In genomic region chr10:126901488-126901843, GRCm38 (mm10) we compare ENCODE assay signal across 8 mouse cellular contexts. TPM values are rescaled to one million over a fixed set of nuclear protein-coding genes. Genes with fewer than 3 reads are reported as not detected.
DNase-seq lines count a peak whose midpoint lies in the region; ATAC-seq and TF ChIP-seq lines count a peak whose summit lies in the region.

No protein-coding gene starts in this region.

- H3K9me3 ChIP-seq in heart, postnatal 0 days (replicated peaks; ENCODE audit: control insufficient read depth, low read length): no peaks in the 10 kb centered on the region
- H3K9me3 ChIP-seq in hindbrain, embryonic 12.5 days (replicated peaks): no peaks in the 10 kb centered on the region
- no peaks in the 10 kb centered on the region for H3K9me3 ChIP-seq in midbrain, embryonic 11.5 days (ENCODE audit: control insufficient read depth, low read length)

- 0% methylated on average over 4 of the region's 4 CpGs for WGBS in heart, postnatal 0 days
- 0% methylated on average over 4 of the region's 4 CpGs for WGBS in hindbrain, embryonic 12.5 days
- WGBS in midbrain, embryonic 11.5 days: 2% methylated on average over 4 of the region's 4 CpGs

- TF ChIP-seq CTCF in heart, postnatal 0 days (IDR thresholded peaks at IDR 0.05; ENCODE audit: low read depth): no peak

- peaks cover 18% of the 10 kb centered on the region for H3K36me3 ChIP-seq in heart, postnatal 0 days (replicated peaks; ENCODE audit: control insufficient read depth, insufficient read depth, low read length)
- H3K36me3 ChIP-seq in hindbrain, embryonic 12.5 days: peaks cover 9% of the 10 kb centered on the region; the same call in 1 of the 2 replicates
- no peaks in the 10 kb centered on the region for H3K36me3 ChIP-seq in midbrain, embryonic 11.5 days (ENCODE audit: control insufficient read depth, insufficient read depth, low read length)

- H3K27me3 ChIP-seq in heart, postnatal 0 days (ENCODE audit: control insufficient read depth, insufficient read depth, low read length): no peaks in the 10 kb centered on the region
- H3K27me3 ChIP-seq in hindbrain, embryonic 12.5 days: no peaks in the 10 kb centered on the region
- no peaks in the 10 kb centered on the region for H3K27me3 ChIP-seq in midbrain, embryonic 11.5 days (ENCODE audit: control insufficient read depth, insufficient read depth, low read length)

- H3K4me1 ChIP-seq in heart, postnatal 0 days (ENCODE audit: control insufficient read depth, insufficient read depth): peaks cover 8% of the 10 kb centered on the region; the same call in 1 of the 2 replicates
- peaks cover 2% of the 10 kb centered on the region; the same call in 1 of the 2 replicates for H3K4me1 ChIP-seq in brown adipose tissue, adult 24 weeks (ENCODE audit: control insufficient read depth, insufficient read depth, insufficient read length, low read length)
- H3K4me1 ChIP-seq in hindbrain, embryonic 12.5 days: peaks cover 14% of the 10 kb centered on the region
- H3K4me1 ChIP-seq in midbrain, embryonic 11.5 days (ENCODE audit: control insufficient read depth, insufficient read depth, low read length): peaks cover 6% of the 10 kb centered on the region; the same call in 1 of the 2 replicates

- peak overlapping the region; percentile 61 for H3K4me3 ChIP-seq in heart, postnatal 0 days (ENCODE audit: low read depth, low read length)
- H3K4me3 ChIP-seq in brown adipose tissue, adult 24 weeks (ENCODE audit: insufficient read depth, low read depth, low read length): peak overlapping the region; percentile 76
- peak overlapping the region; percentile 63 for H3K4me3 ChIP-seq in hindbrain, embryonic 12.5 days
- peak overlapping the region; percentile 74 for H3K4me3 ChIP-seq in midbrain, embryonic 11.5 days (ENCODE audit: low read depth, low read length)

- TF ChIP-seq EP300 in heart, postnatal 0 days (IDR thresholded peaks at IDR 0.05; ENCODE audit: low read depth): no peak

- no peak for ATAC-seq in heart, postnatal 0 days (ENCODE audit: insufficient read depth, low read depth)
- ATAC-seq in hindbrain, embryonic 12.5 days (ENCODE audit: low FRiP score): peak; percentile 7; the same call in 1 of the 2 replicates
- ATAC-seq in midbrain, embryonic 11.5 days (ENCODE audit: low FRiP score): peak; percentile 25
- ATAC-seq in granulocyte monocyte progenitor cell, adult 5-6 weeks (replicated peaks; ENCODE audit: poor library complexity, severe bottlenecking): no peak

- DNase-seq in heart, postnatal 0 days (ENCODE audit: low spot score): no peak
- DNase-seq in heart, adult 9 months (ENCODE audit: low spot score in 2 of 2): no peak
- no peak for DNase-seq in midbrain, embryonic 11.5 days (ENCODE audit: low spot score, missing footprints)
- no peak for DNase-seq in spleen, postnatal 10 days (ENCODE audit: low spot score in 2 of 2)
- no peak for DNase-seq in urinary bladder, postnatal 10 days (ENCODE audit: low spot score)

- H3K4me2 ChIP-seq in heart, postnatal 0 days (ENCODE audit: low read depth, low read length): peak overlapping the region; percentile 90
- peak overlapping the region; percentile 98 for H3K4me2 ChIP-seq in hindbrain, embryonic 12.5 days (replicated peaks)
- H3K4me2 ChIP-seq in midbrain, embryonic 11.5 days: peak overlapping the region; percentile 99

- H3K9ac ChIP-seq in heart, postnatal 0 days (replicated peaks; ENCODE audit: low read depth, low read length): no peak overlapping the region
- H3K9ac ChIP-seq in hindbrain, embryonic 12.5 days: no peak overlapping the region; the same call in 1 of the 2 replicates
- H3K9ac ChIP-seq in midbrain, embryonic 11.5 days (ENCODE audit: low read length): no peak overlapping the region

- no peak overlapping the region for H3K27ac ChIP-seq in heart, postnatal 0 days (ENCODE audit: low read depth)
- no peak overlapping the region for H3K27ac ChIP-seq in brown adipose tissue, adult 24 weeks (replicated peaks; ENCODE audit: low read depth, low read length)
- no peak overlapping the region for H3K27ac ChIP-seq in hindbrain, embryonic 12.5 days
- H3K27ac ChIP-seq in midbrain, embryonic 11.5 days (ENCODE audit: low read depth, low read length): no peak overlapping the region

RNA-seq across cellular contexts. Expression of gene Atp23, which starts 0.3 kb away (rescaled TPM):
- 0.46 and 10.2 TPM in 2 replicates for total RNA-seq in heart, postnatal 0 days (2014; rRNA removed; ENCODE audit: low replicate concordance)
- polyA plus RNA-seq in heart, postnatal 0 days (2015; fragmentation: Nextera tagmentation; extraction: Ambion mirVana): 7.8 and 8.5 TPM in 2 replicates
- polyA plus RNA-seq in brown adipose tissue, adult 24 weeks (2012; ENCODE audit: insufficient read depth, insufficient read length, missing spikeins): 4.1 and 6.9 TPM in 2 replicates
- polyA plus RNA-seq in hindbrain, embryonic 12.5 days (2016; fragmentation: Nextera tagmentation; extraction: Ambion mirVana): 14.8 and 15.0 TPM in 2 replicates
- 15.9 and 17.8 TPM in 2 replicates for polyA plus RNA-seq in midbrain, embryonic 11.5 days (2014; fragmentation: Nextera tagmentation; extraction: Ambion mirVana)
- total RNA-seq in granulocyte monocyte progenitor cell, adult 5-6 weeks (2014; fragmentation: Nextera tagmentation): 19.0 and 20.2 TPM in 2 replicates
- 12.8 and 15.7 TPM in 2 replicates for total RNA-seq in granulocyte monocyte progenitor cell, adult 5-6 weeks (2017)

Comparison
In these comparisons a context has a peak if more than half of its experiments do, and no peak if none do; other contexts are left out.
1. ATAC-seq: peak in hindbrain, embryonic 12.5 days (single experiment) and midbrain, embryonic 11.5 days (single experiment); none in heart, postnatal 0 days (single experiment) and granulocyte monocyte progenitor cell, adult 5-6 weeks (single experiment).
2. Peak in every context shown above with its lines, with median percentiles within 50 percentile points of each other: H3K4me2 ChIP-seq and H3K4me3 ChIP-seq.